Mouse (Mus musculus) forebrain, embryonic 12.5 days (tissue): Measurements from ENCODE around the gene Gng7. TPM values are rescaled to one million over a fixed set of nuclear protein-coding genes. Genes with fewer than 3 reads are reported as not detected.
A peak's percentile ranks its signal among the peaks of the same experiment; 100 is the strongest.
"Not testable (repeated sequence)": the region's sequence is repeated elsewhere in the genome, so short reads cannot be mapped to it uniquely, and the experiment has no call there.

Experiments
- ATAC-seq: fragments of 200-750 bp; cut with Nextera tagmentation; 2 replicates; pipeline ENCODE4 v1.8.0; 2017; ENCODE audit warnings: moderate TSS enrichment; ENCODE audit not compliant: low FRiP score
- H3K27ac ChIP-seq: fragments of 300-500 bp; sonication (generic); 2 replicates; pipeline ENCODE4 v1.5.1; 2016; ENCODE audit warnings: mild to moderate bottlenecking
- H3K27me3 ChIP-seq: fragments of 300-500 bp; sonication (generic); 2 replicates; pipeline ENCODE4 v1.6.1; 2016; ENCODE audit warnings: mild to moderate bottlenecking
- H3K36me3 ChIP-seq: fragments of 300-500 bp; sonication (generic); replicated peaks from 2 replicates; pipeline ENCODE4 v1.6.1; 2016; ENCODE audit warnings: mild to moderate bottlenecking
- H3K4me1 ChIP-seq: fragments of 300-500 bp; sonication (generic); 2 replicates; pipeline ENCODE4 v1.6.1; 2016
- H3K4me2 ChIP-seq: fragments of 300-500 bp; sonication (generic); 2 replicates; pipeline ENCODE4 v1.6.1; 2016; ENCODE audit warnings: mild to moderate bottlenecking, moderate library complexity
- H3K4me3 ChIP-seq: fragments of 300-500 bp; sonication (generic); replicated peaks from 2 replicates; pipeline ENCODE4 v1.5.1; 2016; ENCODE audit warnings: mild to moderate bottlenecking
- H3K9ac ChIP-seq: fragments of 300-500 bp; sonication (generic); 2 replicates; pipeline ENCODE4 v1.6.1; 2016; ENCODE audit warnings: mild to moderate bottlenecking
- H3K9me3 ChIP-seq: fragments of 300-500 bp; sonication (generic); 2 replicates; pipeline ENCODE4 v1.6.1; 2016
- WGBS: fragments of 180-500 bp; shearing (Covaris S2); methylation state at CpG from one replicate; pipeline ENCODE4 v1.1.7; 2016; 5-methylcytosine and 5-hydroxymethylcytosine counted together
- polyA plus RNA-seq: library from polyadenylated mRNA; unstranded; fragments of >200 nt; fragmentation: Nextera tagmentation; extraction: Ambion mirVana; gene quantifications from 2 replicates; pipeline ENCODE4 v1.2.1, GENCODE M21; 2016

Gene Gng7
- polyA plus RNA-seq, 1 experiment from 2014 or later: 9.8 TPM

- H3K27ac ChIP-seq: no peak overlapping the region
- no peak overlapping the region for H3K4me3 ChIP-seq
- peak overlapping the region; percentile 32; the same call in 1 of the 2 replicates for H3K4me2 ChIP-seq
- no peaks in the 10 kb centered on the region for H3K9me3 ChIP-seq
- H3K27me3 ChIP-seq: peaks cover 26% of the 10 kb centered on the region; the same call in 1 of the 2 replicates
- H3K4me1 ChIP-seq: peaks cover 38% of the 10 kb centered on the region
- WGBS: 35% methylated on average over 37 of the region's 37 CpGs
- H3K36me3 ChIP-seq: no peaks in the 10 kb centered on the region
- no peak overlapping the region for H3K9ac ChIP-seq
- ATAC-seq: peak; percentile 70
Measured at GRCm38 (mm10) chr10:80999362-81000196, 15.2 kb downstream of the Gng7 start.

- WGBS: 22% methylated on average over 12 of the region's 12 CpGs
- H3K4me1 ChIP-seq: peaks cover 38% of the 10 kb centered on the region
- H3K4me2 ChIP-seq: no peak overlapping the region
- no peak overlapping the region for H3K27ac ChIP-seq
- no peak overlapping the region for H3K9ac ChIP-seq
- peaks cover 32% of the 10 kb centered on the region for H3K27me3 ChIP-seq
- no peaks in the 10 kb centered on the region for H3K9me3 ChIP-seq
- no peak overlapping the region for H3K4me3 ChIP-seq
- peak; percentile 28; the same call in 1 of the 2 replicates for ATAC-seq
- no peaks in the 10 kb centered on the region for H3K36me3 ChIP-seq
Measured at GRCm38 (mm10) chr10:80998778-80999177, 16.0 kb downstream of the Gng7 start.

- peaks cover 38% of the 10 kb centered on the region for H3K4me1 ChIP-seq
- H3K9ac ChIP-seq: peak overlapping the region; percentile 30; the same call in 1 of the 2 replicates
- 39% methylated on average over 14 of the region's 14 CpGs for WGBS
Measured at GRCm38 (mm10) chr10:80998021-80998420, 16.7 kb downstream of the Gng7 start.

GRCm38 (mm10) chr10:80997332-80997731 is 17.4 kb downstream of the Gng7 start:
- Histone ChIP-seq H3K27ac (no peak overlapping the region), H3K9me3 (no peaks in the 10 kb centered on the region), H3K9ac (no peak overlapping the region), H3K27me3 (peaks cover 42% of the 10 kb centered on the region), H3K4me2 (no peak overlapping the region), H3K4me3 (no peak overlapping the region), H3K4me1 (peaks cover 37% of the 10 kb centered on the region), H3K36me3 (no peaks in the 10 kb centered on the region)
- ATAC-seq: no peak
- WGBS: 85% methylated on average over 8 of the region's 8 CpGs

More at GRCm38 (mm10) chr10:80998021-80998420, 16.7 kb downstream of the Gng7 start:
- ATAC-seq: no peak
- H3K27me3 ChIP-seq: peaks cover 36% of the 10 kb centered on the region
- no peak overlapping the region for H3K4me2 ChIP-seq
- no peak overlapping the region for H3K27ac ChIP-seq
- H3K36me3 ChIP-seq: no peaks in the 10 kb centered on the region
- no peak overlapping the region for H3K4me3 ChIP-seq
- no peaks in the 10 kb centered on the region for H3K9me3 ChIP-seq

GRCm38 (mm10) chr10:80996501-80996900 is 18.2 kb downstream of the Gng7 start:
- ATAC-seq: no peak
- no peaks in the 10 kb centered on the region for H3K36me3 ChIP-seq
- no peak overlapping the region for H3K4me2 ChIP-seq
- H3K9me3 ChIP-seq: no peaks in the 10 kb centered on the region
- H3K27ac ChIP-seq: no peak overlapping the region
- H3K4me1 ChIP-seq: peaks cover 33% of the 10 kb centered on the region
- H3K4me3 ChIP-seq: no peak overlapping the region
- H3K27me3 ChIP-seq: peaks cover 42% of the 10 kb centered on the region
- H3K9ac ChIP-seq: no peak overlapping the region
- 93% methylated on average over 8 of the region's 8 CpGs for WGBS

GRCm38 (mm10) chr10:80995091-80995632 is 19.6 kb downstream of the Gng7 start:
- H3K27me3 ChIP-seq: peaks cover 37% of the 10 kb centered on the region
- no peak overlapping the region for H3K9ac ChIP-seq
- peak; percentile 22; the same call in 1 of the 2 replicates for ATAC-seq

GRCm38 (mm10) chr10:80994621-80995020 is 20.1 kb downstream of the Gng7 start:
- peaks cover 17% of the 10 kb centered on the region for H3K4me1 ChIP-seq
- H3K27me3 ChIP-seq: peaks cover 36% of the 10 kb centered on the region
- no peak overlapping the region for H3K27ac ChIP-seq
- no peak overlapping the region for H3K4me3 ChIP-seq
- H3K9ac ChIP-seq: no peak overlapping the region
- no peaks in the 10 kb centered on the region for H3K9me3 ChIP-seq
- H3K4me2 ChIP-seq: no peak overlapping the region
- ATAC-seq: no peak
- H3K36me3 ChIP-seq: no peaks in the 10 kb centered on the region
- 60% methylated on average over 4 of the region's 4 CpGs for WGBS

More at GRCm38 (mm10) chr10:80995091-80995632, 19.6 kb downstream of the Gng7 start:
- Histone ChIP-seq H3K9me3 (no peaks in the 10 kb centered on the region), H3K27ac (no peak overlapping the region), H3K4me3 (no peak overlapping the region), H3K36me3 (no peaks in the 10 kb centered on the region), H3K4me2 (no peak overlapping the region), H3K4me1 (peaks cover 21% of the 10 kb centered on the region)
- WGBS: 13% methylated on average over 21 of the region's 21 CpGs

- H3K9me3 ChIP-seq: no peaks in the 10 kb centered on the region
- H3K27ac ChIP-seq: no peak overlapping the region
- peaks cover 10% of the 10 kb centered on the region for H3K4me1 ChIP-seq
- ATAC-seq: no peak
- H3K4me3 ChIP-seq: no peak overlapping the region
- H3K27me3 ChIP-seq: peaks cover 45% of the 10 kb centered on the region
- H3K36me3 ChIP-seq: no peaks in the 10 kb centered on the region
- H3K9ac ChIP-seq: no peak overlapping the region
- WGBS: 63% methylated on average over 5 of the region's 5 CpGs
- H3K4me2 ChIP-seq: no peak overlapping the region
Measured at GRCm38 (mm10) chr10:80993276-80993675, 21.5 kb downstream of the Gng7 start.

- Histone ChIP-seq H3K4me2 (no peak overlapping the region), H3K27me3 (peaks cover 48% of the 10 kb centered on the region)
Measured at GRCm38 (mm10) chr10:80991945-80992344, 22.8 kb downstream of the Gng7 start.

GRCm38 (mm10) chr10:80991007-80991406 is 23.7 kb downstream of the Gng7 start:
- H3K4me2 ChIP-seq: no peak overlapping the region

More at GRCm38 (mm10) chr10:80991945-80992344, 22.8 kb downstream of the Gng7 start:
- Histone ChIP-seq H3K9me3 (no peaks in the 10 kb centered on the region), H3K36me3 (no peaks in the 10 kb centered on the region), H3K4me1 (peaks cover 2% of the 10 kb centered on the region), H3K4me3 (no peak overlapping the region), H3K27ac (no peak overlapping the region), H3K9ac (no peak overlapping the region)
- WGBS: 71% methylated on average over 1 of the region's 1 CpGs
- ATAC-seq: no peak

GRCm38 (mm10) chr10:80990406-80990805 is 24.3 kb downstream of the Gng7 start:
- H3K4me3 ChIP-seq: no peak overlapping the region
- H3K4me1 ChIP-seq: peaks cover 7% of the 10 kb centered on the region
- 65% methylated on average over 7 of the region's 7 CpGs for WGBS
- no peaks in the 10 kb centered on the region for H3K9me3 ChIP-seq
- H3K27me3 ChIP-seq: peaks cover 59% of the 10 kb centered on the region
- no peak overlapping the region for H3K27ac ChIP-seq
- no peak overlapping the region for H3K4me2 ChIP-seq
- H3K36me3 ChIP-seq: no peaks in the 10 kb centered on the region
- no peak overlapping the region for H3K9ac ChIP-seq
- ATAC-seq: no peak

More at GRCm38 (mm10) chr10:80991007-80991406, 23.7 kb downstream of the Gng7 start:
- no peaks in the 10 kb centered on the region for H3K36me3 ChIP-seq
- WGBS: 14% methylated on average over 3 of the region's 3 CpGs
- H3K27ac ChIP-seq: no peak overlapping the region
- H3K9me3 ChIP-seq: no peaks in the 10 kb centered on the region
- no peak overlapping the region for H3K9ac ChIP-seq
- H3K4me3 ChIP-seq: no peak overlapping the region
- peaks cover 2% of the 10 kb centered on the region for H3K4me1 ChIP-seq
- no peak for ATAC-seq
- H3K27me3 ChIP-seq: peaks cover 54% of the 10 kb centered on the region

GRCm38 (mm10) chr10:80989854-80990253 is 24.9 kb downstream of the Gng7 start:
- H3K4me2 ChIP-seq, H3K9ac ChIP-seq, H3K27ac ChIP-seq, H3K4me3 ChIP-seq, H3K9me3 ChIP-seq, ATAC-seq, H3K4me1 ChIP-seq, H3K36me3 ChIP-seq: not testable (repeated sequence)
- peaks cover 60% of the 10 kb centered on the region for H3K27me3 ChIP-seq
- WGBS: 66% methylated on average over 4 of the region's 4 CpGs
